Mouse (Mus musculus) adrenal gland, adult (tissue): ENCODE data around the gene Ccnl2.

Experiments
- DNase-seq, 2 experiments: peaks; one replicate each; pipeline ENCODE4 v3.0.0; 2022 to 2023; ENCODE audit warnings: low spot score in 1 of 2; ENCODE audit not compliant: inconsistent age in 2 of 2

Ccnl2 gene

GRCm38 (mm10) chr4:155859318-155859717 lies 47.0 kb downstream of the Ccnl2 start:
- DNase-seq: peak; percentile 50 to 69

GRCm38 (mm10) chr4:155861787-155862186 lies 49.5 kb downstream of the Ccnl2 start:
- DNase-seq: peak in 1 of 2 experiments; percentile 36

GRCm38 (mm10) chr4:155863001-155863400 lies 50.7 kb downstream of the Ccnl2 start, which contains the start of gene Tas1r3:
Tas1r3 (minus strand) TSS chr4:155863362.
- no peak for DNase-seq

GRCm38 (mm10) chr4:155868614-155869298 lies 56.5 kb downstream of the Ccnl2 start:
- peak in 1 of 2 experiments; percentile 37 for DNase-seq

- peak; percentile 98 to 99 for DNase-seq
Observed at GRCm38 (mm10) chr4:155869317-155870033, 57.2 kb downstream of the Ccnl2 start, which contains the start of the genes Cptp and Ints11. Cptp (minus strand) TSS chr4:155869440. Ints11 (plus strand) TSS chr4:155869546.

- no peak for DNase-seq
Observed at GRCm38 (mm10) chr4:155871404-155871803, 59.1 kb downstream of the Ccnl2 start.
